Mouse (Mus musculus): ENCODE measurements around the gene Atic. TPM values are rescaled to one million over a fixed set of nuclear protein-coding genes. Genes with fewer than 3 reads are reported as not detected.

The Atic gene
- total and polyA plus RNA-seq, 2 experiments, result 14.0 to 14.7 TPM

DNA sequence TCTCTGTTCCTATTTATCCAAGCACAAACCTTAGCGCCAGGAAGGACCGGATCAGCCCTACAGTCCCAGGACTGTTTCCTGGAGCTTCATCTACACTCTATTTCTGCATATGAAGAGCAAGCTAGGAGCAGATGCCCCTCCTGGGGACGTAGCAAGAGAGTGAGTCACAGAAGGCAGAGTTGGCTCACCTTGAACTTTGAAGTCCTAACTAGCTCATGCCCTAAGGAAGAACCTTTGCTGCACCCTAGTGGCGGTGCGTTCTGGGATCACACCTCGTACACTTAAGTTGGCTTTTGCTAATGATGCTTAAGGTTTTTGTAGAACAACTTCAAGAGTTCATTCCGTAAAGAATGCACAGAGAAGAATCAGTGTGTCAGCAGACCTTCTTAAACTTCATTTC lies 25.3 kb upstream of the Atic start:
- Histone ChIP-seq H3K36me3 (ENCODE audit: control insufficient read depth, insufficient read depth, low read length) (no peaks in the 10 kb centered on the region), H3K4me3 (ENCODE audit: insufficient read depth, low read depth, low read length) (no peak overlapping the region), H3K9ac (ENCODE audit: low read depth, low read length) (no peak overlapping the region), H3K27me3 (ENCODE audit: control insufficient read depth, insufficient read depth, low read length) (peaks cover 2% of the 10 kb centered on the region; the same call in 1 of the 2 replicates), H3K27ac (replicated peaks; ENCODE audit: insufficient read depth, low read depth, low read length) (no peak overlapping the region), H3K4me1 (ENCODE audit: control insufficient read depth, insufficient read depth, low read length) (peaks cover 5% of the 10 kb centered on the region; the same call in 1 of the 2 replicates), H3K79me2 (ENCODE audit: control insufficient read depth, insufficient read depth, low read length) (no peaks in the 10 kb centered on the region)
- peak; percentile 60 for DNase-seq (ENCODE audit: extremely low read depth, low read depth, low spot score)
- TF ChIP-seq POLR2A (IDR thresholded peaks at IDR 0.05; ENCODE audit: extremely low read depth, insufficient read depth, low read length) (no peak), CTCF (IDR thresholded peaks at IDR 0.05; ENCODE audit: low read depth, low read length) (peak; percentile 65)
- WGBS, result 20% methylated on average over 7 of the region's 7 CpGs

- Histone ChIP-seq H3K9ac (ENCODE audit: low read depth, low read length) (no peak overlapping the region), H3K27ac (replicated peaks; ENCODE audit: insufficient read depth, low read depth, low read length) (no peak overlapping the region), H3K27me3 (ENCODE audit: control insufficient read depth, insufficient read depth, low read length) (no peaks in the 10 kb centered on the region), H3K36me3 (ENCODE audit: control insufficient read depth, insufficient read depth, low read length) (no peaks in the 10 kb centered on the region), H3K79me2 (ENCODE audit: control insufficient read depth, insufficient read depth, low read length) (no peaks in the 10 kb centered on the region), H3K4me3 (ENCODE audit: insufficient read depth, low read depth, low read length) (no peak overlapping the region), H3K4me1 (ENCODE audit: control insufficient read depth, insufficient read depth, low read length) (no peaks in the 10 kb centered on the region)
- no peak for DNase-seq (ENCODE audit: extremely low read depth, low read depth, low spot score)
- TF ChIP-seq CTCF (IDR thresholded peaks at IDR 0.05; ENCODE audit: low read depth, low read length) (no peak), POLR2A (IDR thresholded peaks at IDR 0.05; ENCODE audit: extremely low read depth, insufficient read depth, low read length) (no peak)
- 86% methylated on average over 4 of the region's 4 CpGs for WGBS
Observed at GRCm38 (mm10) chr1:71539641-71540040, 17.3 kb upstream of the Atic start.

DNA sequence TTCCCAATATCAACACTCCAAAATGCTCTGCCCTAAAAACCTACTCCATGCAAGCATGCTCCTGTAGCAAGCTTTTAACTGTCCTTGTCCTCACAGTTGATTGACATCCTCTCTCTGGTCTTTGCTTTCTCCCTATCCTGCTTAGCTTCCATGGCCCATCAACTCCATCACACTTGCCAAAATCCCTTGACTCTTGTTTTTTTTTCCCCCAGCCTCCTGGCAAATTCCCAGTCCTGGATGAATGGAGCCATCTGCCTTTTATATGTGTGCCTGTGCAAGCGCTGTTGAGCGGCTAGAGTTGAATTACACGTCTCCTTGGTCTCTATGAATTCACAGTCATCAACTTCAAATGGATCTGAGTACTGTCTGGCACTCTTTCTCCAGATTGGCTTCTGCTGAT lies 16.5 kb upstream of the Atic start:
- H3K79me2 ChIP-seq (ENCODE audit: control insufficient read depth, insufficient read depth, low read length), result no peaks in the 10 kb centered on the region
- no peaks in the 10 kb centered on the region for H3K36me3 ChIP-seq (ENCODE audit: control insufficient read depth, insufficient read depth, low read length)
- no peak overlapping the region for H3K9ac ChIP-seq (ENCODE audit: low read depth, low read length)
- TF ChIP-seq CTCF (IDR thresholded peaks at IDR 0.05; ENCODE audit: low read depth, low read length), result no peak
- TF ChIP-seq POLR2A (IDR thresholded peaks at IDR 0.05; ENCODE audit: extremely low read depth, insufficient read depth, low read length), result no peak
- WGBS, result 90% methylated on average over 3 of the region's 3 CpGs
- no peak for DNase-seq (ENCODE audit: extremely low read depth, low read depth, low spot score)
- no peak overlapping the region for H3K4me3 ChIP-seq (ENCODE audit: insufficient read depth, low read depth, low read length)
- no peaks in the 10 kb centered on the region for H3K4me1 ChIP-seq (ENCODE audit: control insufficient read depth, insufficient read depth, low read length)
- no peaks in the 10 kb centered on the region for H3K27me3 ChIP-seq (ENCODE audit: control insufficient read depth, insufficient read depth, low read length)
- no peak overlapping the region for H3K27ac ChIP-seq (replicated peaks; ENCODE audit: insufficient read depth, low read depth, low read length)

DNA sequence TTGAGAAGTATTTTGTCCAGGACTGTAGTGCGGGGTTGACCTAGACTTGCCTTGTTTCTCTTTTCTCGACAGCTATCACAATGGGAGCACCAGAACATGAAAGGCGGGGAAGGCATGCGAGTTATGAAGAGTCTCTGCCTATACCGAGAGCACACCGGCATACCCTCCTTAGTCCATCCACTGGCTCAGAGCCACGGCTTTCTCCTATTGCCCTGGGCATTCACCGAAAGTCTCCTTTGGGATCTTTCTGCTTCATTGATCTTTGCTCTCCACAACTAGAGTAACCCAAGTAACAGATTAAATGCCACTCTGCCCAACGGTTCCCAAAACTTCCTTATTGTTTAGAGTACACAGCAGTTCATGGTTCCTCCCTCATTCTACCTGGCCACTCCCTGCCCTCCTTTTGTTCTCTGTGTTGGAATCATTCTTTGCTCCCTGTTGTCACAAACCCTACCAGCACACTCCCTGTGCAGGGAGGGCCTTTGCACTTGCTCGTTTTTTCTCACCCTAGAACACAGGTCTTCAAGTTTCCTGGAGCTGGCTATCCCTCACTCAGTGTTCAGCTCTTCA lies 6.2 kb upstream of the Atic start:
- Histone ChIP-seq H3K4me3 (ENCODE audit: insufficient read depth, low read depth, low read length) (no peak overlapping the region), H3K79me2 (ENCODE audit: control insufficient read depth, insufficient read depth, low read length) (no peaks in the 10 kb centered on the region), H3K27ac (replicated peaks; ENCODE audit: insufficient read depth, low read depth, low read length) (no peak overlapping the region), H3K27me3 (ENCODE audit: control insufficient read depth, insufficient read depth, low read length) (no peaks in the 10 kb centered on the region), H3K9ac (ENCODE audit: low read depth, low read length) (no peak overlapping the region), H3K4me1 (ENCODE audit: control insufficient read depth, insufficient read depth, low read length) (no peaks in the 10 kb centered on the region), H3K36me3 (ENCODE audit: control insufficient read depth, insufficient read depth, low read length) (no peaks in the 10 kb centered on the region)
- WGBS, result 88% methylated on average over 10 of the region's 10 CpGs
- TF ChIP-seq POLR2A (IDR thresholded peaks at IDR 0.05; ENCODE audit: extremely low read depth, insufficient read depth, low read length) (no peak), CTCF (IDR thresholded peaks at IDR 0.05; ENCODE audit: low read depth, low read length) (no peak)
- no peak for DNase-seq (ENCODE audit: extremely low read depth, low read depth, low spot score)

GRCm38 (mm10) chr1:71560626-71561025 lies 3.7 kb downstream of the Atic start:
- no peak overlapping the region for H3K27ac ChIP-seq (replicated peaks; ENCODE audit: insufficient read depth, low read depth, low read length)
- no peak overlapping the region for H3K4me3 ChIP-seq (ENCODE audit: insufficient read depth, low read depth, low read length)
- 99% methylated on average over 4 of the region's 4 CpGs for WGBS
- DNase-seq (ENCODE audit: extremely low read depth, low read depth, low spot score), result no peak
- TF ChIP-seq CTCF (IDR thresholded peaks at IDR 0.05; ENCODE audit: low read depth, low read length), result no peak
- no peak for TF ChIP-seq POLR2A (IDR thresholded peaks at IDR 0.05; ENCODE audit: extremely low read depth, insufficient read depth, low read length)
- H3K36me3 ChIP-seq (ENCODE audit: control insufficient read depth, insufficient read depth, low read length), result peaks cover 23% of the 10 kb centered on the region; the same call in 1 of the 2 replicates
- H3K4me1 ChIP-seq (ENCODE audit: control insufficient read depth, insufficient read depth, low read length), result peaks cover 3% of the 10 kb centered on the region; the same call in 1 of the 2 replicates
- H3K79me2 ChIP-seq (ENCODE audit: control insufficient read depth, insufficient read depth, low read length), result no peaks in the 10 kb centered on the region
- no peak overlapping the region for H3K9ac ChIP-seq (ENCODE audit: low read depth, low read length)
- H3K27me3 ChIP-seq (ENCODE audit: control insufficient read depth, insufficient read depth, low read length), result no peaks in the 10 kb centered on the region

GRCm38 (mm10) chr1:71564291-71564690 lies 7.3 kb downstream of the Atic start:
- Histone ChIP-seq H3K36me3 (ENCODE audit: control insufficient read depth, insufficient read depth, low read length) (peaks cover 36% of the 10 kb centered on the region), H3K79me2 (ENCODE audit: control insufficient read depth, insufficient read depth, low read length) (no peaks in the 10 kb centered on the region), H3K27ac (replicated peaks; ENCODE audit: insufficient read depth, low read depth, low read length) (no peak overlapping the region), H3K4me1 (ENCODE audit: control insufficient read depth, insufficient read depth, low read length) (no peaks in the 10 kb centered on the region), H3K9ac (ENCODE audit: low read depth, low read length) (no peak overlapping the region), H3K27me3 (ENCODE audit: control insufficient read depth, insufficient read depth, low read length) (no peaks in the 10 kb centered on the region), H3K4me3 (ENCODE audit: insufficient read depth, low read depth, low read length) (no peak overlapping the region)
- no peak for TF ChIP-seq CTCF (IDR thresholded peaks at IDR 0.05; ENCODE audit: low read depth, low read length)
- no peak for TF ChIP-seq POLR2A (IDR thresholded peaks at IDR 0.05; ENCODE audit: extremely low read depth, insufficient read depth, low read length)
- 98% methylated on average over 7 of the region's 7 CpGs for WGBS
- DNase-seq (ENCODE audit: extremely low read depth, low read depth, low spot score), result no peak

Measured in liver, adult 2 months (tissue).